Mouse (Mus musculus) liver, adult 2 months (tissue): ENCODE measurements at regions not wholly inside any gene's neighbourhood (a gene's known extent, or its start where the extent isn't known, plus 50 kb on each side); places are given as distances from the start of the nearest gene placed in this dataset.

Experiments
- CTCF ChIP-seq: fragments of 200-500 bp; IDR thresholded peaks from 2 replicates; pipeline ENCODE4 v1.5.1; 2011; ENCODE audit warnings: low read depth, low read length, control low read depth
- POLR2A ChIP-seq: fragments of 200-500 bp; IDR thresholded peaks from 2 replicates; pipeline ENCODE4 v1.6.1; 2011; ENCODE audit warnings: low read length, control low read depth; ENCODE audit not compliant: insufficient read depth; ENCODE audit errors: extremely low read depth

- TF ChIP-seq POLR2A, result no peak
- TF ChIP-seq CTCF, result no peak
Observed at GRCm38 (mm10) chr11:19073265-19073664, 54.5 kb upstream of the Meis1 start.
